Mouse (Mus musculus) intestine, postnatal 0 days (tissue): ENCODE results near the gene She. TPM values are rescaled to one million over a fixed set of nuclear protein-coding genes. Genes with fewer than 3 reads are reported as not detected.
A peak's percentile ranks its signal among the peaks of the same experiment; 100 is the strongest.

ENCODE experiments used
- ATAC-seq: fragments of 200-750 bp; cut with Nextera tagmentation; 2 replicates; pipeline ENCODE4 v1.8.0; 2017; ENCODE audit warnings: mild to moderate bottlenecking, moderate TSS enrichment, moderate library complexity
- H3K27ac ChIP-seq: fragments of 300-500 bp; sonication (generic); 2 replicates; pipeline ENCODE4 v1.5.1; 2014; ENCODE audit warnings: mild to moderate bottlenecking, low read depth, low read length, moderate library complexity
- H3K27me3 ChIP-seq: fragments of 300-500 bp; sonication (generic); replicated peaks from 2 replicates; pipeline ENCODE4 v1.6.1; 2014; ENCODE audit warnings: low read length, mixed read lengths; ENCODE audit not compliant: control insufficient read depth, insufficient read depth
- H3K36me3 ChIP-seq: fragments of 300-500 bp; sonication (generic); 2 replicates; pipeline ENCODE4 v1.6.1; 2014; ENCODE audit warnings: mild to moderate bottlenecking, moderate library complexity; ENCODE audit not compliant: control insufficient read depth, insufficient read depth
- H3K4me1 ChIP-seq: fragments of 300-500 bp; sonication (generic); replicated peaks from 2 replicates; pipeline ENCODE4 v1.6.1; 2014; ENCODE audit warnings: antibody characterized with exemption, low read length, mixed read lengths; ENCODE audit not compliant: control insufficient read depth, insufficient read depth
- H3K4me2 ChIP-seq: fragments of 300-500 bp; sonication (generic); replicated peaks from 2 replicates; pipeline ENCODE4 v1.6.1; 2014; ENCODE audit warnings: low read depth, mild to moderate bottlenecking, moderate library complexity
- H3K4me3 ChIP-seq: fragments of 300-500 bp; sonication (generic); 2 replicates; pipeline ENCODE4 v1.5.1; 2014; ENCODE audit warnings: low read depth, low read length
- H3K9ac ChIP-seq: fragments of 300-500 bp; sonication (generic); 2 replicates; pipeline ENCODE4 v1.6.1; 2014; ENCODE audit warnings: mild to moderate bottlenecking, low read depth, low read length
- H3K9me3 ChIP-seq: fragments of 300-500 bp; sonication (generic); 2 replicates; pipeline ENCODE4 v1.6.1; 2016; ENCODE audit warnings: mixed run types; ENCODE audit not compliant: control insufficient read depth
- CTCF ChIP-seq: sonication (generic); IDR thresholded peaks from 2 replicates; pipeline ENCODE4 v1.5.1; 2016; ENCODE audit warnings: low read depth, mild to moderate bottlenecking, control low read depth, antibody characterized with exemption, moderate library complexity
- WGBS: fragments of 180-500 bp; shearing (Covaris S2); extraction: QIAGEN DNeasy Blood & Tissue Kit; methylation state at CpG from one replicate; pipeline ENCODE4 v1.1.7; 2014; 5-methylcytosine and 5-hydroxymethylcytosine counted together
- polyA plus RNA-seq: library from polyadenylated mRNA; unstranded; fragments of >200 nt; fragmentation: Nextera tagmentation; extraction: Ambion mirVana; gene quantifications from 2 replicates; pipeline ENCODE4 v1.2.1, GENCODE M21; 2015

She gene
- polyA plus RNA-seq: 1.6 and 1.8 TPM in 2 replicates

DNA sequence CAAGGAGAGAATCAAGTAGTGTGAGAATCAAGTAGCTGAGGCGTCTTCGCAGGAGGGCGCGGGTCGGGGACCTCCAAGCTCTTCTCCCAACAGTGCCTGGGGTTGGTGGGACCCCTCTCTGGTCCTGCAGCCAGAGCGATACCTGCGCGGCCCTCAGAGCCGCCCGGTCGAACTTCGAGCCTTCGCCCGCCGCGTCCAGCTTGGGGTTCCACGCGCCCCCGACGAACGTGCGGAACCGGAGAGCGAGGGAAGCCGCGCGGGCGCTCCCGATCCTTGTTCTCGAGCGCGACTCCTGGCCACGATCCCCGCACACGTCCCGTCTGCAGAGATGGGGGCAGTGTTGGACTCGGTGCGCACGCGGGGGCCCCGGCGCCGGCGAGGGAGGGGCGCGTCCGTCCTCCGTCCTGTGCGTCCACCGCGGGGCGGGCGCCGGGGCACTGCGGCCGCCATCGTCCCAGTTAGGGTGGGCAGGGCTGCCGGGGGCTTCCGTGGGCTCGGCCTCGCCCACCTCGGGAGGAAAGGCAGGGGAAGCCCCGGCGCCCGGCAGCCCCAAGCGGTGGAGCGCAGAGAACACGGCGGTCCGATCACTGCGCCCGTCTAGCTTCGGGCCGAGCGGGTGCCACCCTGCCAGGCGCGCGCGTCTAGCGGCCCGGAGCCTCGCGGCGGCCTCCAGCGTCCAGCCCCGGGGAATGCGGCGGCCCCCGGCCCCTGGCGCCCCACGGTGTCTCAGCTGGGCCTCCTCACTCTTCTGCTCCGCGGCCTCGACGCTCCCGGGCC, at the start of gene She:
Gene She (plus strand): TSS at position 556 of the 777 bp plus-strand sequence.
- no peaks in the 10 kb centered on the region for H3K4me1 ChIP-seq
- H3K36me3 ChIP-seq: no peaks in the 10 kb centered on the region
- peak within 1 kb of the TSS; percentile 3; the same call in 1 of the 2 replicates for H3K27ac ChIP-seq
- ATAC-seq: no peak
- peak within 1 kb of the TSS; percentile 64 for H3K4me2 ChIP-seq
- peak within 1 kb of the TSS; percentile 40 for H3K9ac ChIP-seq
- no peak for TF ChIP-seq CTCF
- peaks cover 49% of the 10 kb centered on the region for H3K27me3 ChIP-seq
- WGBS: 2% methylated on average over 94 of the region's 96 CpGs
- H3K9me3 ChIP-seq: no peaks in the 10 kb centered on the region
- peak within 1 kb of the TSS; percentile 46 for H3K4me3 ChIP-seq

DNA sequence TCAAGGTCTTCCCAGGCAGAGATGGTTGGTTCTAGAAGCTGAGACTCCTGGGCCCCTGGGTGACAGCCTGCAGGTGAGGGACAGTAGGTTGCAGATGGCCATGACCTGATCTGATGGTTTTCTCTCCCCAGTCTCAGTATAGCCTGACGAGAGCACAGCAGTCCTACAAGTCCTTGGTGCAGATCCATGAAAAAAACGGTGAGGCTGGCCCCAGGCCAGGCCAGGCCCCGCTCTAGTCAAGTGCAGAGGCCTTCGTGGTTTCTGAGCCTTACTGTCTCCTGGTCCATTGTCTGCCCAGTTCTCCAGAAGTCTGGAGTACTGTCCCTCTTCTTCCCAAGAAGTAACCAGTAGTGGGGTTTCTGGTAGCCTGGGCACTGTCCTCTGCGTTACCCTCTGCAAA, 49.5 kb upstream of the She start:
- H3K4me2 ChIP-seq: no peak overlapping the region
- no peaks in the 10 kb centered on the region for H3K4me1 ChIP-seq
- H3K27ac ChIP-seq: no peak overlapping the region
- no peak overlapping the region for H3K9ac ChIP-seq
- no peaks in the 10 kb centered on the region for H3K27me3 ChIP-seq
- no peak overlapping the region for H3K4me3 ChIP-seq
- 81% methylated on average over 5 of the region's 5 CpGs for whole genome bisulfite sequencing
- peaks cover 59% of the 10 kb centered on the region for H3K36me3 ChIP-seq
- no peak for ATAC-seq
- H3K9me3 ChIP-seq: no peaks in the 10 kb centered on the region
- TF ChIP-seq CTCF: no peak

DNA sequence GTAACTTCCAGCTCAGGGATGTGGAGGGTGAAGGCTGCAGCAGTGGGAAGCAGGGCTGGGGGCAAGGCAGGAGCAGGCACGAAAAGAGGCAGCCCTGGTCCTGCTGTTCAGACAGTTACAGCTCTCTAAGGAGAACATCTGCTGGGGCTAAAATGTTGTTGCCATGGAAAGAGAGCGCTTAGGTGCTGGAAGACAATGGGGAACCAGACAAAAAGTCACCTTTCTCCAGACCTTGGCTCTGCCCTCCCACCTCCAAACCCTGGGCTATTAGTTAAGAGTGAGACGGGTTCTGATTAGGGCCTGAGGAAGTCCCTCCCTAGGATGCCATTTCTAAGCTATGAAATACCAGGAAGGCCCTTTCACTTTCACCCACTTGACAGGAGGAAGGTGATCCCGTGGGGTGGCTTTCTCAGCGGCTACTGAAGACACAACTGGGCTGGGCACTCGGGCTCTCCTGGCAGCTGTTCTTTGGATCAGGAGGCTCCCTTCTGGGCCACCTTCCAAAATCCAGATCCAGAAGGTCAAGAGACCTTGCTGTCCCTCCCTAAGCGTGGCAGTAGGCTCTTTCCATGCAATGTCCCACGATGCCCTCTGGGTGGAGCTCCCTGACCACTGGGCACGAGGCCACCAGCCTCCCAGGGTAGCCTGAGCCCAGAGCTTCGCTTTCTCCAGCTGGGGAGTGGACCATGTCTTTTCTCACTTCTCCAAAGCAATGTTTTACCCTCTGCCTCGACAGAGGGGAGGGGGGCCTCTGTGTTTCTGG, 46.0 kb upstream of the She start:
- Histone ChIP-seq H3K4me2 (peak overlapping the region; percentile 51), H3K36me3 (peaks cover 35% of the 10 kb centered on the region), H3K9me3 (no peaks in the 10 kb centered on the region), H3K4me1 (no peaks in the 10 kb centered on the region), H3K4me3 (no peak overlapping the region), H3K27ac (no peak overlapping the region), H3K27me3 (no peaks in the 10 kb centered on the region), H3K9ac (no peak overlapping the region)
- ATAC-seq: peak; percentile 55
- 14% methylated on average over 11 of the region's 11 CpGs for WGBS
- peak; percentile 97 for TF ChIP-seq CTCF

DNA sequence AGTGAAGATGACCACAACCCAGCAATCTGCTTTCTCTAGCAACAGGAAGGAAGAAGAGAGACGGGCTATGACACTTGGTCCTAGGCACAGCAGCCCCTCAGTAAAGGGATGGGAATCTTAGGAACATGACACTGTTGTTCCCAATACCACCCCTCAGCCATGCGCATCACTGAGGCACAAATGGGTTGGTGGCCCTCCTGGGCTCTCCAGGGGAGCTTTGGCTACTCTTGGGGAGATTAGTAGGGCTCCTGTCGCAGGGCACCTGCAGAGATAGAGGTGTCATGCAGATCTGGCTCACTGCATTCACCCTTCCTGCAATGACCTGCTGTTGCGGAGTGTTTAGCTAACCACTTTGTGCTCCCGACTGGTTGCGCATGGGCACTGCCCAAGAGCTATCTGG, 44.9 kb upstream of the She start:
- H3K4me3 ChIP-seq: no peak overlapping the region
- no peaks in the 10 kb centered on the region for H3K9me3 ChIP-seq
- TF ChIP-seq CTCF: no peak
- no peak overlapping the region for H3K4me2 ChIP-seq
- no peaks in the 10 kb centered on the region for H3K4me1 ChIP-seq
- no peak for ATAC-seq
- H3K27ac ChIP-seq: no peak overlapping the region
- H3K9ac ChIP-seq: no peak overlapping the region
- WGBS: 87% methylated on average over 6 of the region's 6 CpGs
- no peaks in the 10 kb centered on the region for H3K27me3 ChIP-seq
- H3K36me3 ChIP-seq: peaks cover 24% of the 10 kb centered on the region

DNA sequence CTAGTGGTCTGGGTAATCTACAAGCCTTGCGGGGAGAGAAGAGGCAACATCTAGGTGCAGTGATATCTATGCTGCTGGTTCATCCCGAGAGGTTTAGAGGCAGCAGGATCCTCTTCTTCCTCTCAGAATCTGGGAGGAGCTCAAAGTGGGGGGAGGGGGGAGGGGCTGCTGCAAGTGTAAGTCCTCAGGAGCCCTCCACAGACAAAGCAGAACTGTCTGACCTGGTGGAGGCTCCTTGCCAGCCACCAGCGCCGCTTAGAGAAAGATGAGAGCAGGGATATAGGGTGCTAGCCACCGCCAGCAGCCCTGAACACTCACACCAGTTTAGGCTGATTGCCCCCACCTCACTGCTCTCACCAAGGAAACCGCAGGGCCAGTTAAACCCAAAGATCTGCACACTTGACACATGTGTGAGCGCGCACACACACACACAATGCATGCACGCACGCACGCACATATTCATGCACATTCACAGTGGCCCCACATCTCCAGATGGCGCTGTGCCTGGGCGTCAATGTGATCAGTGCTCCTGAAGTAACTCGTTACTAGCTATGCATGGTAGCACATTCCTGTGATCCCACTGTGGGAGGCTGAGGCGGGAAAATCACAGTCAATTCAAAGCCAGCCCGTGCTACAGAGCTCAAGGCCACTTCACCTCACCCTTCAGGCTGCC, 42.4 kb upstream of the She start:
- Histone ChIP-seq H3K27me3 (no peaks in the 10 kb centered on the region), H3K9ac (no peak overlapping the region), H3K27ac (no peak overlapping the region), H3K9me3 (no peaks in the 10 kb centered on the region), H3K36me3 (no peaks in the 10 kb centered on the region), H3K4me3 (no peak overlapping the region), H3K4me1 (no peaks in the 10 kb centered on the region), H3K4me2 (no peak overlapping the region)
- TF ChIP-seq CTCF: peak; percentile 30; the same call in 1 of the 2 replicates
- no peak for ATAC-seq
- 77% methylated on average over 16 of the region's 16 CpGs for WGBS

DNA sequence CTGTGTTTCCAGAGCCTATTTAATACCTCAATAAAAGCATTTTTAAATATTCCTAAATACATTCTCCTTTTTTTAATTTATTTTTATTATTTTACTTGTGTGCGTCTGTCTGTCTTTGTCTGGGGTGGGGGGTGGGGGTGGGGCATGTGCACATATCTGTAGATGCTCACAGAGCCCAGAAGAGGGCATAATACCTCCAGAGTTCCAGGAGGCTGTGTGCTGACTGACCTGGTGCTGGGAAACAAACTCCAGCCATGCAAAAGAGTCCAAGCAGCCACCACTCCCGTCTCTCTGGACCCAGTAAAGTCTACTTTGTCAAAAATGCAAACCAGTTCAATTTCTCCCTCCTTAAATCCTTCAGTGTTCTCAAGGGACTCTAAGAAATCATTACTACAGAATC, 36.6 kb upstream of the She start:
- TF ChIP-seq CTCF: 0 out of 2 replicates have a peak, but pooled peaks have one; percentile 14
- Histone ChIP-seq H3K4me3 (no peak overlapping the region), H3K36me3 (no peaks in the 10 kb centered on the region), H3K9me3 (no peaks in the 10 kb centered on the region), H3K27me3 (no peaks in the 10 kb centered on the region), H3K9ac (no peak overlapping the region), H3K27ac (no peak overlapping the region), H3K4me2 (no peak overlapping the region), H3K4me1 (no peaks in the 10 kb centered on the region)
- no peak for ATAC-seq
- 65% methylated on average over 2 of the region's 2 CpGs for WGBS
